Mouse (Mus musculus) E14TG2a.4 (cell line): ENCODE results near the gene Pofut2.

Experiments used
- CTCF ChIP-seq: conservative IDR thresholded peaks from 2 replicates; pipeline ENCODE4 v1.5.1; 2014; ENCODE audit warnings: low read length
- NANOG ChIP-seq: IDR thresholded peaks from 2 replicates; pipeline ENCODE4 v1.6.1; 2014; ENCODE audit warnings: borderline replicate concordance, low read length, mixed read lengths
- POU5F1 ChIP-seq: IDR thresholded peaks from 2 replicates; pipeline ENCODE4 v1.6.1; 2014; ENCODE audit warnings: low read length, borderline replicate concordance

DNA sequence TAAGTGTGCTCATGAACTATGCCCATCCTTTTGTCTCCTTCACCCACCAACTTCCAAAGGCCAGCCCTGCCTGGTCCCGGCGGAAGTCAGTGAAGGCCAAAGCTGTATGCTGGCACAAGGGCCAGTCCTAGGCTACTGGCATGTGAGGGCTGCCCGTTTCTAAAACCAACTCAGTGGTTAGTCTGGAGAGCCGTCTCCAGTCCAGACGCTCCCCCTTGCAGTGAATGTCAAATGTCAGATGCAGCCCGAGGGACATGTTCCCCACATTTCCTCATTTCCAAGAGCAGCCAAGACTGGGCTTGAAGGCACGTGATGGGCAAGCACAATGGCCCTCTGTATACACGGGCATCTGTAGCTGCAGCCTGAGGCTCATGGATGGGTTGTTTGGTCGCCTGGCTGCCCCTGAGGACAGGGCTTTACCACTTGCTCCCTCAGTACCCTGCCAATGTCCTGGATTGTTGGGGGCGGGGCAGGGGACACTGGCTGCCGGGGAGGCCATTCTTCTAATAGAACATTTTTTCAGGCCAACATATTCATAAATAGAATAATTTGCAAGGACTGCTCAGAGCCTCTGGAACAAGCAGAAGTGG is 15.4 kb upstream of the Pofut2 start:
- TF ChIP-seq CTCF = no peak
- no peak for TF ChIP-seq NANOG
- TF ChIP-seq POU5F1 = no peak
